Mouse (Mus musculus) CD4-positive helper T cell, adult 2 months (primary cell): ENCODE data around the gene Gm37240.

Experiments
- DNase-seq: peaks from one replicate; pipeline ENCODE4 v3.0.0-alpha.2; 2012; ENCODE audit warnings: low read depth, missing footprints, low spot score

Gene Gm37240

DNA sequence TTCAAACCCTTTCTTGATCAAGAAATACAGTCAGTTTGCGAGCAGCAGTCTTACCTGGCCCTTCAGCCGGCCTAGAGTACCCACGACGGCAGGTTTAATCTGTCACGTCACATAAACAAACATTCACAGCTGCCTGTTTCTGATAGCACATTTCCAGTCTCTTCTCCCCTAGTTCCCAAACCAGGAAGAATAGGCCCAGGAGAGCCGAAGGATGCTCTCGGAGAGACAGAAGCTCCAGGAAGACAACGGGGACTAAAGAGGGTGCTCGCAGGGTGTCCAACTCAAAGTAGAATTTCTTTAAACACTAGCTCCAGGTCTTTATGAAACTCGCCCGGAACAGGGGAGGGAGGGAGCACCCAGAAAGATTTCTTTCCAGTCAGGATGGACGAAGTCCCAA, 1408.4 kb downstream of the Gm37240 start:
- no peak for DNase-seq

DNA sequence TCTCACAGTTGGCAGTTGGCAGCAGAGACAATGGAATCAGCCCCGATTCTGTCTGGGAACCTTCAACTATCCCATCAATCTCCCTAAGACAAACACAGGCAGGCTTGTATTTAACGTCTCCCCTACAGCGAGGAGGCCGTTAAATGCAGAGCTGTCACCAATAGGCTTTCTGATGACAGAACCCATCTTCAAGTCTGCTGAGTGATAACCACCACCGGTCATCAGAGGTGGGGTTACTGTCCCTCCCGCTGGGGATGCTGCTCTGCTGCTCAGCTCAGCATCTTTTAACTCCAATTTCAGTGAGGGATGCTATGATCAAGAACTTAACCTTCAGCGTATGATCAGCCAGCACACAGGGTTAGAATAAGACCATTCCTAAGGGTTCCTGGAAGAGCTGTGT, 1409.1 kb downstream of the Gm37240 start:
- no peak for DNase-seq

DNA sequence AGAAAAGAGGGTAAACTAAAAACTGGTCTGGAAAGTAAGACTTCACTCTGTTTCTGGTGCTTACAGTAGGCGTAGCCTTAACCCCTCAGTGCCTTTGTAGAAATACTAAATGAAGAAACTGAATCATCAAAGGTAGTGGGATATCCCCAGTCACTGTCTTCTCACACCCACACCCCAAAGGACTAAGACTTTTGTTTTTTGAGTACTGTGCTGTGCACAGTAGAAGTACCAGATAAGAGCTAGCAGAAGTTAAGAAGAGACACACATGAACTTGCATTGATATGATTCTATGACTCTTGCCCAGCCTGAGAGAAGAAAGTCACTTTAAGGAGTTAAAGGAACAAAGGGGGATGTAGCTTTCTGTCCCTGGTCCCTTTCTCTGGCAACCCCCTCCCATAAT, 1409.8 kb downstream of the Gm37240 start:
- DNase-seq, result no peak

DNA sequence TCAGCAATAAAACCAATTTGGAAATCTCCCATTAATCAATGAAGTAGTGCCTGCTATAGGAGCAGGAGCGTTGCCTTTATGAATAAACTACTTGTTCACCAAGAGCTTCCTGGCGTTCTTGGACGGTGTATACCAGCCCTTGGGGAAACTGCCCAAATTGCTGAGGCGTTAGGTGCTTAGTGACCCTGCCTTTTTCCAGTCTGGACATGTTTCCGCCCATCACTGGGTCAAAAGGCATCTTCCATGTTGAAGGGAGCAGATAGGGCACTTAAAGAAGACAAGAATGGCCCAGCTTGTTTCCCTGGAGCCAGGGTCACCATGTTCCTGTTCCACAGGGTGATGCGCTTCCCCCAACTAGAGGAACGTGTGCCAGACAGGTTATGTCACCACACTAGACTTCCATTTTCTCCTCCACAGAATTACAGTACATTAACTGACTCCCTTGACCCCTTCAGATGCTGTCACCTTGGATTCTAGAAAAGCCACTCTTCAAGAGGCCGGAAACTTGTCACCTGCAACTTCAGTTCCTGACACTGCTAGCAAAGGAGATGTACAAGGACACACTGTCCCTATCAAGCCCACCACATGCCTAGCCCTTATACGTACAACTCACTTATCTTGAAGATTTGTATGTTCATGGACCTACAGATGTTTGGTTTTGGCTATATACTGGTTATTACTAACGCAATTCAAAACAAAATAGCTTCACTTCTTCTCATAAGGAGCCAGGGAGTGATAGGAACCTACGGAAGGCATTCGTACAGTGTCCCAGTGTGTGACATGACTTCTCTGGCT, 1412.1 kb downstream of the Gm37240 start:
- no peak for DNase-seq

DNA sequence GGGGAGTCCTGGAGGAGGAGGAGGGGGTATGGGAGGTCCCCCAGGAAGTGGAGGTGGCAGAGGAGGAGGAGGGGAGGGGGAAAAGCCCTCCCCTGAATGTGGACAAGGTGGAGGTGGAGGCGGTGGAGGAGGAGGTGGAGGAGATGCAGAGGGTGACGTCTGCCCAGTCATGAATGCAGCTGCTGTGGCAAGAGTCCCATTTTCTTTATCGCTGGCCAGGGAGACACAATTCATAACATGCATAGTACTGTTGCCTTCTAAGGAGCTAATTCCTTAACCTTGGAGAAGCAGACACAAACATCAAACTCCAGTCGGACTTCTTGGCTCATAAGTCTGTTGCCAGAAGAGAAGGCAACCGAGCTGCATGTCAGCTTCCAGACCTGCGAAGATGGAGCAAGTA, 1412.9 kb downstream of the Gm37240 start:
- no peak for DNase-seq

DNA sequence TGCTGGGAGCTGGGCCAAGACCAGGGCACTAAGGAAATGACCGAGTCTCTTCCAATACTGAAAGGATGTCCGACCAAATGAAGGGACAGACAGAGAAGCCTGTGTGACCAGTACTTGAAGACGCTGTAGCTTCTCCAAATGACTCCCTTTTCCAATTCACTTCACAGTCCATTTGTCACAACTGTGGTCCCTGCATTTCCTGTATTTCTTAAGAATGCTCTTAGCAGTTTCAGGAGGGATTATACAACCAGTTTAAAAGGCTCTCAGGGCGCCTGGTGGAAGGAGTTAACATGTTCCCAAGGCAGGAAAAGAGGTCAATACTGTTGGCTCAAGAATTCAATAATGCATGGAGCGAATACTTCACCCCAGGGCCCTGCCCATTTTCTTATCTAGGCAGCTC, 1414.4 kb downstream of the Gm37240 start:
- no peak for DNase-seq

DNA sequence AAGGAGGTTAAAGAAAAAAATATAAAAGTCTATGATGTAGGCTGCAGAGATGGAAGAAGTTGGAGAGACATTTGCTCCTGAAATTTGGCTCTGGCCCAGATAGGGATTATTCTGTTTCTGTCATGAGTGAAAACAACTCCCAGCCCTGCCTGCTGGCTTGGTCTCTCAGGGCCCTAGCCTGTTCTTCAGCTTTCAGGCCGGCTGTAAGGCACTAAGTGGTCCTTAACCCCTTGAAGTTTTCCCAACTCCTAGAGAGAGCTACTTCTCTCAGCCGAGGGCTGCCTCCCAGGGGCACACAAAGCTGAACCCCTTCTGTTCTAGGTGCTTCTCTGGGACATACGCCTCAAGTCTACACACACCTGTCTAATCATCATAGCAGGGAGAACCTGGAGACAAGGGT, 1414.8 kb downstream of the Gm37240 start:
- DNase-seq, result no peak

DNA sequence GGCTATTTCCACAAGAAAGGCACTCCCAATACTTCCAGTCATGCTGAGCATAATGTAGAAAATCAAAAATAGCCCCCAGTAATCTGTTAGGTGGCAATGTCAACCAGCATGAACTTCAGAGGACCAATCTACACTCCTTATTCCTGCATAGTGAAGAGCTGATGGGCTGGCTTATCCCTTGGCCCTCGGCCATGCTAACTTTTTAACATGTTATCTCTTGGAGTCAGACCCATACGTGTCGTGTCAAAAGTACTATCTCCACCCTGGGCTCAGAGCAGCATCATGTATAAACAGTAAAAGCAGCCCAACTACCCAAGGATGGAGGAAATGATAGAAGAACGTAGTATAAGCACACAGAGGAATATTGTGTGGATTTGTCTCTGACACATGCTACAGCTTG, 1416.2 kb downstream of the Gm37240 start:
- DNase-seq, result no peak

DNA sequence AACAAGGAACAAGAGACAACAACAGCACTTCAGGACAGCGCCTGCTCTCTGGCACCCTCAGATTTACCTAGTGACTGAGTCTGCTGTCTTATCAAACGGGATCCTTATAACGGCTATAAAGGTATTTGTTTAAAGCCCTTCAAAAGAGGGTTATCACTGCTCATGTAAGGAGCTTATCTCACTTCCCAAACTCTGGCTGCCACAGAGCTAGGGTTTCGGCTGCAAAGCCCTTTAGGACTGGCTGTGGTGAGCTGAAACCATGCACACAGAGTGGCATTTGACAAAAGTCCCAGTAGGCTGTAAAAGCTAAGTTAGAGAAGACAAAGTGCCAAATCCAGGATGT, 1419.2 kb downstream of the Gm37240 start:
- no peak for DNase-seq

DNA sequence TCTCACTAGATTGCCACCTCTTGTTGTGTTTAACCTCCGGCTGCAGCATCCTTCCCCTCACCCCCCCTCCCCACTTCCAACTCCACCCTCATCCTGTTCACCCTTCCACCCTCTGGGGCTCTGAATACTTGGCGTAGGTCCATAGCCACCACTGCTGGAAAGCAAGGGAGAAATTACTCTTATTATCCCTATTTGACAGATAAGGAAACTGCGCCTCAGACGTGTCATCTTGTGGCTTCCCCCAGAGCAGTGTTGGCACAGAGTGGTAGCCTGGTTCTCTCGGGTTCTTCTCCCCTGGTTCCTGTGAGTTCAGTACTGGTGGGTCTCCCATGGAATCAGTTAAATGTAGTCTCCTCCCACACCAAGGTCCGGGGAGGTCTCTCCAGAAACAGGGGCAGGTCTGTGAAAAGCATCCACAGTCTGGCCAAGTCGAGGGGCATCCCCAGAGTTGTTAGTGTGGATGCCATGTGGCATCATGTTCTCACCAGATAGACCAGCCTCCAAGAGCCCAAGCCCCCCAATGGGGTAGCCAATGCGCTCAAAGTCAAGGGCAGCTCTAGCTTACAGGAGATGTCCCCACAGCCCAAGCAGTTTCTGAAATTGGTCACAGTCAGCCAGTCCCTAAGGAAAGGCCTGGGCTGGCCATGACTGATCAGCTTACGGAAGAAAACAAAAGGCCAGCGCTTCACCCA, 1419.8 kb downstream of the Gm37240 start:
- no peak for DNase-seq

DNA sequence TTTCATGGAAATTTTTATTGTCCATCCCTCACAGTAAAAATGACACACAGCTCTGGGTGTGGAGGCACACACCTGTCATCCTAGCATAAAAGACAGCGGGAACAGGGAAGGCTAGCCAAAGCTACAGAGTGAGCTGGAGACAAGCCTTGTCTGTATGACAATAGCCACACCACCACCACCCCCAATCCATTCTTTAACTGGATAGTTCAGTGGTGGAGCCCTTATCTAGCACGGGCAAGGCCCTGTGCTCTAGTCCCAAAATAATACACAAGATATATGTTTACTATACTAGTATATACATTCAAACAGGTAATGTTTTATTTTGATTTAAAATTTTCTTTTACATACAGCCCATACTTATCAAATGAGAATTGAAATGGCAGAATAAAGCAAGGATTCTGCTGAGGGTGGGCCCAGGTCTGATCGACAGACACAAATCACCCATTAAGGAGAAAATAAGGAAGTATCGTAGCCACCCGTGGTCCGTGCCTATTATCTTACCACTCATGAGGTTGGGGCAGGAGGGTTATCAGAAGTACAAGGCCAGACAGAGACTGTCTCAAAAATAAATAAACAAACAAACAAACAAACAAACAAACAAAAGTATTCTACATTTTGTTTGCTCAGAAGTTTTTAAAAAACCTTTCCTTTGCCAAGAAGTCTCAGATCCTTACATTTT, 1421.4 kb downstream of the Gm37240 start:
- DNase-seq, result no peak

DNA sequence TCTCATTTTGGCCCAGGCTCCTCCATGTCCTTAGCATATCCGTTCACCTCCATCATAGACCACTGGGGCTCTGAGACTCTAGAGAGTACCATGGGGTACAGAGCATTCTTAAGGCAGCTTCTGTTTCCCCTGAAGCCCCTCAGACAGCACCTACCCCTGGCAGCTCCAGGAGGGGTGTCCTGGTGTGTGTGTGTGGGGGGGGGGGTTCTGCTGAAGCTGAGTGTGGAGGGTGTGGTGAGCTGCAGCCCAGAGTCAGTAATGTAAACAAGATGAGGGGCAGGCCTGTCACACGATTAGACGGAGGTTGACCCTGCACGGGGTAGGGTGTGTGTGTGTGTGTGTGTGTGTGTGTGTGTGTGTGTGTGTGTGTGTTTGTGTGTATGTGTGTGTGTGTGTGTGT, 1425.6 kb downstream of the Gm37240 start:
- no peak for DNase-seq

DNA sequence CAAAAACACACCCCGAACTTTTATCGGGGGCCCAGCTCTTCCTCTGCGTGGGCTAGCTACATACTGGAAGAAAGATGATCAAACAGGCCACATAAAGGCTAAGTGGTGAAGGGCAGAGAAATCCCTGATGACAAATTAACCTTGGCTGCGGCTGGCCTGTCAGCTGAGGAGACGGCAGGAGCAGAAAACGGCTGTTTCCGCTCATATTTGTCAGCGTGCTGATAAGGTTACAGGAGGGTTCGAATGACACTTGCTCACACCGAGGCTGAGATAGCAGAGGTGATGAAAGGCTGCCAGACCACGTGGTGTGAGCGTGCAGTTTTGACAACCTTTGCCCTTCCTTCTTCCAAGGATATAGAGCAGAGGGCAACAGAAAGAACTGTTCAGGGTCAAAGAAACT, 1426.4 kb downstream of the Gm37240 start:
- DNase-seq, result peak; percentile 58

DNA sequence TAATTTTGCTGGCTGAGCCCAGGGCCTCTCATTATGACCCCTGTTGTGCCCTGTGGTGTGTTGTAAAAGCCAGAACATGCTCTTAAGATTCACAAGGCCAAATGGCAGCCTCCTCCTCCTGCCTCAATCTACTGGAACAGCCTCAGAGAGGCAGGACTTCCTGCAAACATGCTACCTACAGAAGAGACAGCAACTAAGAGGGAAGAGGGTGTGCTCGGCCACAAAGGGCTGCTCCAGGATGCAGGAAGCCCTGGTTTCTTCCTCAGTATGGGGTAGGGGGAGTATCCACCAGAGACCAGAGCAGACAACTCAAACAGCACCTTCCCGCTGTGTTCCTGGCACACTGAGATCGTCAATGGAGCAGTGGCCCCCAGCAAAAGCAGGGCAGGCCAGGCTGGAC, 1426.8 kb downstream of the Gm37240 start:
- DNase-seq, result peak; percentile 17

DNA sequence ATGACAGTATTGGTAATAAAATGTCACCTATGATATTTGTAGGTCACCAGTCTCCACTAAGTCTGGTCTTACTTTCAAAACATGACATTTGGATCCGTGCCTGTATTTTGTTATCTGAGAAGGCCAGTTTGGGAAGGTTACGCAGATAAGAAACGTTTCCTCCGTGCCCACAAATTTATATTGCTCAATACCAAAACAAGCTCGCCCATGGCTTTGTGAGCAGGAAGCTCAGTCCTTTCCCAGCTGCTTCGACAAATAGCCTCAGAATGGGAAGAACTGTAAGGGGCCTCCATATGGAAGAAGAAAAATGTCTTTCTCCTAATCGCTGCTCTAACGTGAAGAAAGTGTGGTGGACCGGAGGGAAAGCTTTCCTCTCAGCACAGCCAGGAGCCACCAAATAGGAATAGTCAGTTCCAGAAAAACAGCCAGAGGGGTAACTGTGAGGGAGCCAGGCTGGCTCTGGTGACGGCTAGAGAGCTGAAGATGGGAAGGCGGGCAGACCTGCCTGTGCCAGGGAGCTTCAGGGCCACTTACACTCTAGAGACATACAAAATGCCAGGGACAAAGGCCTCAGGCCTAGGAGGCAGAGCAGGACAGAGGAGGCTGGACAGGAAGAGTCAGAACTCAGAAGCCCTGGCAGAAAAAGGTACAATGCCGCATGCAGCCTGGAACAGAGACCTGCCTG, 1431.4 kb downstream of the Gm37240 start:
- DNase-seq, result no peak

DNA sequence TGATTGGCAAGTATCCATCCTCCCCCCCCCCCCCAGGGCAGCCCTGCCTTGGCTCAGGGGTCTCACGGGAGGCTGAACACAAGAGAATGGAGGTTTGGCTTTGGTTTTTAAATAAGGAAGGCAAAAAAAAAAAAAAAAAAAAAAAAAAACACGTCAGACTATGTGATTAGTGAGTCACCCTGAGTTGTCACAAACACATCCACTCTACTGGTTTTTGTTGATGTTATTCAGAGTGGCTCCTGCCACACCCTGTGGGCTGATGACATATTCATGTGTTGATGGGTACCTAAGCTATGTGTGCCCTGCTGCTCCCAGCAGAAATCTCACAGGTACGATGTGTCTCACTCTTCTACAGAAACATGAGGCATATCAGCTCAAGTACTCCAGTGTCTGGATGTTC, 1436.7 kb downstream of the Gm37240 start:
- no peak for DNase-seq

DNA sequence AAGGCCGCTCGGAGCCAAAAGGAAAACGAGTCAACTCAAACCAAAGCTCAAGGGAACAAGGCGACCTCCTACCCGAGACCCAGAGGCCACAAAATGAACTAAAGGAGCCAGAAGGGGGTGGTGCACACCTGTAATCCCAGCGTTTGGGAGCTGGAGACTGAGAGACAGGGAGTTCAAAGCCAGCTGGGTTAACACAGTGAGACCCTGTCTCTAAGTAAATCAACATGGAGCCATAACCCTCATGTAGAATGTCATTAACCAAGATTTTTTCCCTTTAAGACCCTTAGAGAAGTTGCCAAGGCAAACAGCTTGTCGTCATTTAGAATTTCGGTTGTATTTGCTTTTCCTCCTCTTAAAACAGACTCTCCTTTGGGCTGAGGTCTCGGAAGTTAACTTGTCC, 1438.3 kb downstream of the Gm37240 start:
- DNase-seq, result no peak

DNA sequence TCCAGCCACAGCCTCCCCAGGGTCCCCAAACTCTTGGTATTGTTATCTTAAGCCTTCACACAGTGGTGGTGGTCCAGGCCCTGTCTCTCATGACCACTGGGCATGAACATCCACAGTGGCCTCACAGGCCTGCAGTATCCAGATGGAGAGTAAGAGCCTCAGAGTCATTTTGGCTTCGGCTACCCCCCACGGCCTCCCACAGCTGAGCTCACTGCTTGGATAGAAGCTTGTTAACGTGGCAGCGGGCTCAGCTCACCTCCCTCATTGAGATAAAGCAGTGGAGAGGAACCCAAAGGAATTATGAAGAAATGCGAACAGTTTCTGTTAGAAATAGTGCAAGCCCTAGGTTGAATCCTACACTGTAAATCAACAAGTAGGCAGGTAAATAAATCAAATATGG, 1439.5 kb downstream of the Gm37240 start:
- DNase-seq, result no peak
